Mouse (Mus musculus) hindlimb bud, embryonic 11.5 days (tissue): Measurements from ENCODE around the gene Naa30.
"Not testable (repeated sequence)": the region's sequence is repeated elsewhere in the genome, so short reads cannot be mapped to it uniquely, and the experiment has no call there.

Experiments used
- DNase-seq: peaks from one replicate; pipeline ENCODE4 v3.0.0-alpha.2; 2012; ENCODE audit warnings: low read depth, low spot score; ENCODE audit errors: extremely low spot score

Naa30 gene

DNA sequence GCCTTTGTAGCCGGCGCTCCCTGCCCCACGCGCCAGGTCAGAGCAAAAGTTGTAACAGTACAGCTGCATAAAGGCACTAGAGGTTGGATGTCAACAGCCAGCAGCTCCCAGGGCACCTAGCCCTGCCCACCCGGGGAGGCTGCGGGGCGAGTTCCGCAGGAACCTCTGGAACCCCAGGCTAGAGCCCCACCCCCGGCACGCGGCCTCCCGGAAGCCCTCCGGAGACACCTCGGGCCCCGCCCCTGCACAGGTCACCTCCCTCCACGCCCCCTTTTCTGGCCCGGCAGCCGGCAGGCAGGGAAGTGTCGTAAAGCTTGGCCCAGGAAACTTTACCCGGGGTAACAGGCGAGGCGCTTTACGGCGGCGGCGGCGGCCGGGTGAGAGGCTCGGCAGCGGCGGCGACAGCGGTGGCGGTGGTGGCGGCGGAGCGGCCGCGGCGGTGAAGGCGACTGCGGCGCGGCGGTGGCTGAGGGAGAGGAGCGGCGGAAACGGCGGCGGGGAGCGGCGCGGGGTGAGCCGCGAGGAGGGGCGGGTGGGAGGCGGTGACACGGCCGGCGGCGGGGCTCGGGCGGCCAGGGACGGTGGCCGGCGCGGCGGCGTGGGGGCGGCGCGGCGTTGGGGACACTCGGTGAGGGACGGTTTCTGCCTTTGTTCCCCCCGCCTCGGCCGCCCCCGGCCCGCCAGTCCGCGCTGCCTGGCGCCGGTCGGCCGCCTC is at the start of gene Naa30:
TSS of gene Naa30 (plus strand) at position 360 of the 715 bp plus-strand sequence.
- peak; percentile 41 for DNase-seq

DNA sequence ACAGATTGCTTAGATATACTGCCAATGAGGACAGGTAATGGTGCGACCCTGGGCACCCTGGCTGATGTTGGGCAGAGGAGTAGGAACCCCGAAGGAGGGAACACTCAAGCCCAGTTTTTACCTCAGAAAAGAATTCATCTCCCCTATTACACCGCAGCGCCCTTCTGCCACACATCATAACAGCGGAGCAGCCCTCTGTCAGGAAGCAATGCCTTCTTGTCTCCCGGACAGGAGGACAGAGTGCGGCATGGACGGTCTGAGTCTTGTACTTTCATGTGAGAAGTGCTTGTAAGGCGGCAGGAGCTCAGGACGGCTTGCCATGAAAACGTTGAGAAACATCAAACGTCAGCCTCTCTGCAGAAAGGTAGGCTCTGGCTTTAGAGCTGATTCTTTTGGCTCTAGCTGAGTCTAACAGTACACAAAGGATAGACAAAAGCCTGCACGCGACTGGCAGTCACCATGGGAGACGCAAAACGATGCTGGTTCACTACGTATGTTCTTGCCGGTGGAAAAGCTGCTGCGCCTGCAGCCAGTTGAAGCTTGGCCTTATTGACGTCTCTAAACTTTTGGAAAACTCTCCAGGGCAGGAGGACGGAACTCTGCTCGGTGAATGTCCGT is 44.8 kb upstream of the Naa30 start:
- no peak for DNase-seq

DNA sequence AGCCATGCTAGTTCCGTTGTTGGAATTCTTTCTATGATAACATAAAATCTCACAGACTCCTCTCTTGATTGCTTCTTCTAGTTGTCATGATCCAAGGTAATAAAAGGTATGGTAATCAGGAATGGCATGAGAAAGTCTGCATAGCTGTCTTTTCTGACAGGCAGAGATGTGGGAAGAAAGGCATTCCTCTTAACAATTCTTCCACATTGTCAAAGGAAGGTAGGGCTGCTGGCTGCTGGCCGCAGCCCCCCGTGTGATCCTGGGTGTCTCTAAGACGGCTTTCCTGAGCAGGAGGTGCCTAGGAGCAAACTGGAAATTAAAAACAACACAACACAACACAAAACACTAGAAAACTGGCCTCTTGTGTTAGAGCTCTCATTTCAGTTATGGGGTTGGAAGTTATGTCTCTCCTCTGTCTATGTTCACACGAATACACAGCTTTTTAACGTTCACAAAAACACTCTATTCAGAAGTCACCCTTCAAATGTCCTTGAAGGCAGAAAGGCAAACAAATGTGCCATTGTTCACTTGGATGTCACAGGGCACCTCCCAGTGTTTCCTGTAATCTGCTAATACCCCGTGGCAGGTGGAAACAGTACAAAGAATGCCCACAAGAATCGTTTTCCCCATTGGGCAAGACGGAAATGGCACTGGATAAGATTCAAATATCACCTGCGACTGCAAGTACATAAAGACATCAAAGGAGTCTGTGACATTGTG is 43.3 kb upstream of the Naa30 start:
- DNase-seq: no peak

GRCm38 (mm10) chr14:49132391-49132790 is 39.6 kb upstream of the Naa30 start:
- no peak for DNase-seq

DNA sequence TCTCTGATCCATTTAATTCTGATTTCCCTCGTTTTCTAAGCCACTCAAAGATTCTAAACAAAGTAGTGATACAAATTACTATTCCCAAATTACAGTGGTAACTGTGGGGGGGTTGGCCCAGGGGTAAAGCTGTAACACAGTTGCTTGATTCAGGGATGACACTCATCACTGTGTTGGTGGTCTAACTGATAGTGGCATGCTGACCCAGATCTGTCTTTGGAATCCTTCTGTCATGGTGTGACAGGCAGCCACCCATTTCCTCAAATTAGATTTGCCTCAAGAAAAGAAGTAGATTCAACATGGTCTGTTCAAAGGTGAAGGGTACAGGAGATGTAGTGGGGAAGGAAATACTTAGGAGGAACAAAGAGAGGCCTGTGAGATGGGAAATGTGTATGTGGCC is 33.9 kb upstream of the Naa30 start:
- no peak for DNase-seq

DNA sequence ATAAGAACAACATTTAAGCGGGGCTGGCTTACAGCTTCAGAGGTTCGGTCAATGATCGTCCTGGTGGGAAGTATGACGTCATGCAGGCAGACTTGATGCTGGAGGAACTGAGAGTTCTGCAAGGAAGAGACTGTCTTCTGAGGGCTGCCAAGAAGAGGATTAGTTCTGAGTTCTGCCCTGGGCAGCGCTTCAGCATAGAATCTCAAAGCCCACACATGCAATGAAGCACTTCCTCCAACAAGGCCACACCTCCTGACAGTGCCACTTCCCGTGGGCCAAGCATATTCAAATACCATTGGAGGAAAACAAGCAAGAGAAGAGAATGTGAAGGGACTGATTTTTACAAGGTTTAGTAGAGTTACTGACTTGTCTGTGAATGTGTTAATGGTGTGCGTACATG is 31.3 kb upstream of the Naa30 start:
- DNase-seq: no peak

DNA sequence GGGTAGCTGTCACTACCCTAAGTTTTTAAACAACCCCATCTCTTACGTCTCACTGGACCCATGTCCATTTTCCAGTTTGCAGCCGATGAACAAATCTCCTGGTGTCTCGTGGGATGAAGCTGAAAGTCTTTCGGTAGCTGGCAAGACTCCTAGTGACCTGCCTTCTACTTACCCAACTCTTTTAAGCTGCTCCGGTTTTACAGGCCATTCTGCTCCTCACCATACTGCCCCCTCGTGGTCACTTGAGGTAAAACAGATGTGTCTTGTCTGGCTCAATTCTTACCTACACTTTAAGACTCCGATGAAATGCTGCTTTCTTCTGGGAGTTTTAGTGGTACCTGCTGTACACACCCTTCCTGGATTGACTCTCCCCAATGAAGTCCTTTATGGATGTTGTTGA is 18.2 kb upstream of the Naa30 start:
- DNase-seq: peak; percentile 57

GRCm38 (mm10) chr14:49155572-49155971 is 16.5 kb upstream of the Naa30 start:
- no peak for DNase-seq

- DNase-seq: no peak
Measured at GRCm38 (mm10) chr14:49158143-49158925, 13.7 kb upstream of the Naa30 start.

- DNase-seq: no peak
Measured at GRCm38 (mm10) chr14:49171286-49171685, 740 bp upstream of the Naa30 start.

DNA sequence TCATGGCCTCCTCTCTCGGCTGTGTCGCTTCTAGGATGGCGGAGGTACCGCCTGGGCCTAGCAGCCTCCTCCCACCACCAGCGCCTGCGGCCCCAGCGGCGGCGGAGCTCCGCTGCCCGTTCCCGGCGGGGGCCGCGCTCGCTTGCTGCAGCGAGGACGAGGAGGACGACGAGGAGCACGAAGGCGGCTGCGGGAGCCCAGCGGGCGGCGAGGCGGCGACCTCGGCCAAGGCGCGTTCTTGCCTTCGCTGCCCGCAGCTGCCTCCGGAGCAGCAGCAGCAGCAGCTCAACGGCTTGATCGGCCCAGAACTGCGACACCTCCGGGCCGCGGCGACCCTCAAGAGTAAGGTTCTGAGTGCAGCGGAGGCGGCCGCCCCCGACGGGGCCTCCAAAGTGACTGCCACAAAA is 559 bp downstream of the Naa30 start:
- no peak for DNase-seq

GRCm38 (mm10) chr14:49173290-49174135 is 1.5 kb downstream of the Naa30 start:
- no peak for DNase-seq

DNA sequence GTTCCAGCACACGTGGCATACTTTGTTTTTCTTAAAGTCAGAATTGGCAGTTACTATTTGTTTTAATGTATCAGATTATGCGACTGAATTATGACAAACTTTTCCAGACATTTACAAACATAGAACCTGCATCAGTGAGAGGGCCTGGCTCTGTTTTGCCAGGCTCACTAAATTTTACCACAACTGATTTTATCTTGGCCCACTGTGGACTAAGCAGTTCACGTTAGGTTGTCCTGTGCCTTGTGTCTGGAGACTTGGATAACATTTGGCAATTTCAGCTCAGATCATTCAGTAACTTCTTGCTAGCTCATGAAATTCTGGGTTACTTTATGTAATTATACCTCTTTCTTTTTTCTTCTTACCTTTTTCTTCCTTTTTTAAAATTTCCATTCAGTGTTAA is 7.7 kb downstream of the Naa30 start:
- DNase-seq: no peak

DNA sequence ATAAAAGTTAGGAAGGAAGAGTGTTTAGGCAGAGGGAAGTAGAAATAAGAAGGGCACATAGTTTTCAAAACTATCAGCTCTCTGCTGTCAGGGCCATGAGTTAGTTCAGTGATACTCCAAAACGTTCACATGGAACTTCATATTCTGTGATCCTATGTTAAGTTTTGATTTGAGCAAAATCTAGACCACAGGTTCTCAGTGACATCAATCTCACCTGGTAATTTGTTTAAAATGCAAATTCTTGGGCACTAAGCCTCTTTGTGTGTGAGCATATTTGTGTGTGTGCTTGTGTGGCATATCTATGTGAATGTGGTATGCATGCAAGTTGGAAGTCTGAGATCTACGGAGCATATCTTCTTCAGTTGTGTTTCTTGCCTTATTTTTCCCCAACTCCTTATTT is 14.2 kb downstream of the Naa30 start:
- DNase-seq: no peak

- no peak for DNase-seq
Measured at GRCm38 (mm10) chr14:49197031-49197527, 25.1 kb downstream of the Naa30 start.

GRCm38 (mm10) chr14:49201073-49201778 is 29.2 kb downstream of the Naa30 start:
- DNase-seq: no peak

GRCm38 (mm10) chr14:49210215-49210614 is 38.2 kb downstream of the Naa30 start:
- DNase-seq: not testable (repeated sequence)

DNA sequence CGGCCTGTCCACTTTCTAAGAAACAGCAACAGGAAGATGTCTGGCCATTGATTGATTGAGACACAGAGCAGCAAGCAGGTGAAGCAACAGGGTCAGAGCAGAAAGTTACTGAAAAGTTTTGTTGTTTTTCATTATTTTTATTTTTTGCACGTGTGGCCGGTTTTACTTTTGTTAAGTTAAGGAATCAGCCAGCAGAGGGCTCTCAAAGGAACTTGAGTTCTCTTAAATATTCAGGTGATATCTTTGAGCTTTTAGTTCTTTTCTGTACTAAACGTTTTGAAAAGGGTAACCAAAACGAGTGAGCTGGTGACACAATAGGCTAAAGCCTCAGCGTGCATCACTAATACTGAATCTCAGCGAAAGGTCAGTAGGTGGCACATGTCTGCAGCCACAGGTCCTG is 46.7 kb downstream of the Naa30 start:
- no peak for DNase-seq

GRCm38 (mm10) chr14:49219466-49220022 is 47.5 kb downstream of the Naa30 start:
- not testable (repeated sequence) for DNase-seq
